In the genomic region with DNA sequence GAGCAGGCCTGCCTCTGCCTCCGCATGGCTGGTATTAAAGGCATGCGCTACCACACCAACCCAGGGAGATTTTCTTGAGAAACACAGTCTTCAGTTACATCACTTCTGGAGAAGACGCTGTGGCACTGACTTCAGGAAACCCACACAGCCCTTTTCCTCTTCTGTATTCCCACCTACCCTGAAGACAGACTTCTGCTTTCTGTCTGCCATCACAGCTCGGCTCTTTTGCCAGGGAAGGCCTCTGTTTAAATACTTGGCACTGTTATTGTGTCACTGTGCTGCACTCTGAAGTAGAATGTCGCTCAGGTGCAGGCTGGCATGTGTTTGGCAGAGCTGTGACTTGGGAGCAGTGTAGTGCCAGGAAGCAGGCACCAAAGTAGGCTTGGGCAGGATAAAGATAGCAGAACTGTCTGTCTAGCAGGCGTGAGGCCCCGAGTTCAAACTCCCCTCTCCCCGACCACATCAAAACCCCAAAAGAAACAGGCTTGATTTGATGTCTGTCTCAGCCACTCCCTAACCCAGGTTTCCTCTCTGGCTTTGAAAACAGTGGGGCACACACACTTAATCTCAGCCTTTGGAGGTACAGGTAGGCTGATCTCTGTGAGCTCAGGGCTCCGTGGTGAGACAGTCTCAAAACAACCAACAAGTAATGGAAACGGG, we compare ENCODE assay signal across 16 mouse cellular contexts. TPM values are rescaled to one million over a fixed set of nuclear protein-coding genes. Genes with fewer than 3 reads are reported as not detected.
A peak's percentile ranks its signal among the peaks of the same experiment; 100 is the strongest.
DNase-seq lines count a peak whose midpoint lies in the region; ATAC-seq and TF ChIP-seq lines count a peak whose summit lies in the region.
"Had no signal": no experiment of that assay in that cellular context is flagged by ENCODE, and none has a peak within 500 bp of the region (broad histone marks: within the 10 kb centered on the region; RNA-seq: fewer than 3 reads in every experiment).

No protein-coding gene starts in this region.

- H3K27ac ChIP-seq in layer of hippocampus, adult 2 months: 0 out of 2 replicates have a peak overlapping the region, but pooled peaks have one; percentile 7
- H3K27ac ChIP-seq: limb, embryonic 13.5 days; stomach, embryonic 15.5 days had no signal

- ATAC-seq in megakaryocyte-erythroid progenitor cell, adult 5-6 weeks (replicated peaks; ENCODE audit: low FRiP score, low TSS enrichment, poor library complexity, severe bottlenecking): no peak
- ATAC-seq: forebrain, embryonic 14.5 days had no signal

- no peak for DNase-seq in layer of hippocampus, adult 2 months (ENCODE audit: low spot score in 2 of 2)
- DNase-seq in layer of hippocampus, adult 8-10 months (ENCODE audit: low spot score in 2 of 2): no peak
- DNase-seq in T-cell, adult 2 months (ENCODE audit: low spot score): peak; percentile 77
- peak; percentile 62 for DNase-seq in induced T-regulatory cell, adult 2 months (ENCODE audit: low read depth)
- DNase-seq in telencephalon, adult 2 months (ENCODE audit: low read depth, low spot score): peak; percentile 38
- no peak for DNase-seq in adrenal gland, postnatal 4 days (ENCODE audit: low spot score in 2 of 2)
- no peak for DNase-seq in cerebellum, postnatal 10 days
- DNase-seq: heart, postnatal 4 days; kidney, adult 8-10 months; kidney, postnatal 4 days; lung, postnatal 10 days; midbrain, embryonic 14.5 days had no signal

- no peak for TF ChIP-seq CTCF in layer of hippocampus, adult 2 months (conservative IDR thresholded peaks at IDR 0.05)

- no peak overlapping the region for H3K4me3 ChIP-seq in layer of hippocampus, adult 2 months
- H3K4me3 ChIP-seq: limb, embryonic 13.5 days; stomach, embryonic 15.5 days had no signal

RNA-seq across cellular contexts. Expression of gene B3galt4, which starts 3.7 kb away (rescaled TPM):
- 1 to 10 TPM; 6.3 TPM for total RNA-seq in layer of hippocampus, adult 2 months (2021)
- total RNA-seq in layer of hippocampus, adult 8-10 months (2022): 1 to 10 TPM; 4.7 to 7.4 (median 6.9) TPM
- total RNA-seq in adrenal gland, postnatal 4 days (2021): 1 to 10 TPM; 7.1 to 7.2 TPM
- 0.90 and 1.8 TPM in 2 replicates for total RNA-seq in megakaryocyte-erythroid progenitor cell, adult 5-6 weeks (2014; fragmentation: Nextera tagmentation)
- 2.7 TPM in 1 of 2 replicates, not detected in the other for total RNA-seq in megakaryocyte-erythroid progenitor cell, adult 5-6 weeks (2017)

RNA-seq across cellular contexts. Expression of gene Wdr46, which starts 7.1 kb away (rescaled TPM):
- 10 to 100 TPM; 14.5 to 18.9 TPM for total RNA-seq in layer of hippocampus, adult 2 months (2021)
- 10 to 100 TPM; 13.2 to 17.4 (median 14.9) TPM for total RNA-seq in layer of hippocampus, adult 8-10 months (2022)
- total RNA-seq in adrenal gland, postnatal 4 days (2021): 10 to 100 TPM; 35.1 to 35.2 TPM
- 75.2 and 76.4 TPM in 2 replicates for total RNA-seq in megakaryocyte-erythroid progenitor cell, adult 5-6 weeks (2014; fragmentation: Nextera tagmentation)
- 78.8 and 105 TPM in 2 replicates for total RNA-seq in megakaryocyte-erythroid progenitor cell, adult 5-6 weeks (2017)

RNA-seq across cellular contexts. Expression of gene Pfdn6, which starts 7.4 kb away (rescaled TPM):
- total RNA-seq in layer of hippocampus, adult 2 months (2021): 10 to 100 TPM; 86.5 to 97.4 TPM
- 10 to 100 TPM; 68.7 to 93.1 (median 76.1) TPM for total RNA-seq in layer of hippocampus, adult 8-10 months (2022)
- 10 to 100 TPM; 96.5 to 98.1 TPM for total RNA-seq in adrenal gland, postnatal 4 days (2021)
- total RNA-seq in megakaryocyte-erythroid progenitor cell, adult 5-6 weeks (2014; fragmentation: Nextera tagmentation): 192 and 240 TPM in 2 replicates
- 209 and 235 TPM in 2 replicates for total RNA-seq in megakaryocyte-erythroid progenitor cell, adult 5-6 weeks (2017)

RNA-seq across cellular contexts. Expression of gene Vps52, which starts 8.1 kb away (rescaled TPM):
- 10 to 100 TPM; 84.3 to 92.5 TPM for total RNA-seq in layer of hippocampus, adult 2 months (2021)
- 10 to 100 TPM; 81.4 to 91.3 (median 81.9) TPM for total RNA-seq in layer of hippocampus, adult 8-10 months (2022)
- 10 to 100 TPM; 62.8 to 72.5 TPM for total RNA-seq in adrenal gland, postnatal 4 days (2021)
- total RNA-seq in megakaryocyte-erythroid progenitor cell, adult 5-6 weeks (2014; fragmentation: Nextera tagmentation): 41.4 and 51.4 TPM in 2 replicates
- 17.4 and 26.2 TPM in 2 replicates for total RNA-seq in megakaryocyte-erythroid progenitor cell, adult 5-6 weeks (2017)

RNA-seq across cellular contexts. Expression of gene Rps18, which starts 8.2 kb away (rescaled TPM):
- total RNA-seq in layer of hippocampus, adult 2 months (2021): 100 to 1,000 TPM; 310 to 336 TPM
- total RNA-seq in layer of hippocampus, adult 8-10 months (2022): 100 to 1,000 TPM; 273 to 401 (median 339) TPM
- total RNA-seq in adrenal gland, postnatal 4 days (2021): 1,000 to 10,000 TPM; 1,180 to 1,281 TPM
- total RNA-seq in megakaryocyte-erythroid progenitor cell, adult 5-6 weeks (2014; fragmentation: Nextera tagmentation): 6,055 and 6,432 TPM in 2 replicates
- total RNA-seq in megakaryocyte-erythroid progenitor cell, adult 5-6 weeks (2017): 1,728 and 1,730 TPM in 2 replicates

Comparison
In these comparisons a context has a peak if more than half of its experiments do, and no peak if none do; other contexts are left out.
1. DNase-seq: peak in T-cell, adult 2 months (single experiment), induced T-regulatory cell, adult 2 months (single experiment) and telencephalon, adult 2 months (single experiment); none in layer of hippocampus, adult 2 months (0 of 2), layer of hippocampus, adult 8-10 months (0 of 2), adrenal gland, postnatal 4 days (0 of 2) and cerebellum, postnatal 10 days (0 of 2).